Mouse (Mus musculus): ENCODE data around the gene Gm10964. TPM values are rescaled to one million over a fixed set of nuclear protein-coding genes. Genes with fewer than 3 reads are reported as not detected.

Gm10964 gene
- polyA plus RNA-seq, 1 experiment from 2014 or later = not detected

DNA sequence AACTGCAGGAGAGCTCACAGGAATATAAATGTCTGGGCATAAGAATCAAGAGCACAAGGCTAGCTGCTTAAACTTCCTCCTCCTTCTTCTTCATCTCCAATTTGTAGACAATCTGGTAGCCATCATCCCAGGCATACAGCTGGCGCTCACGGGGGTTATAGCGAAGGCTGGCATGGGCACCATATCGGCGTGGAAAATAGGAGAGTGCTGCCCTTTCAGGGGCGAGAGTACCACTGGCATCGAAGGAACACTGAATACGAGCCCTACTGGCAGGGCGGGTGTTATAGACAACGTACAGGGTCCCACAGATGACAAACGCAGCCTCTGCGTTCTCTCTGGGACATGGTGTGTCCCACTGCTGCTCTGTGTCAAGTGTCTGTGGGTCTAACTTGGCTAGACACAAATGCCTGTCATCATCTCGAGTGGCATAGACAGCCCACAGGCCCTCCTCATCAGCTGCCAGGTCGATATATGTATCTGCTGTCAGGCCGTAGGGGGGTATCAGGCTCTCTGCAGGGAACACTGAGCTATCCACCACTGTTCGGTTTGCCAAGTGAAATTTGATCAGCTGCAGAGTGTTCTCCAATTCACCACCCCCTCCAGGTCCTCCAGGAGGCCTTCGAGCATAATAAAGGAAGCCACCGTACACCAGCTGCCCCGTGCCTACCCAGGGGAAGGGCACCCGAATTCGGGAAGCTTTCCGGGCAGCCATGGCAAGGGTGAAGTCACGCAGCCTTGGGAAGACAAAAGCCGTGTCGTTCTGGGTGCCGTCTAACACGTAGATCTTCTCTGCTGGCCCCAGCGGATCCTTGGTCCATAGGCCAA lies 3.2 kb upstream of the Gm10964 start:
- Histone ChIP-seq H3K9ac (no peak overlapping the region), H3K9me3 (no peaks in the 10 kb centered on the region), H3K27me3 (no peaks in the 10 kb centered on the region), H3K36me3 (no peaks in the 10 kb centered on the region), H3K4me1 (replicated peaks) (peaks cover 48% of the 10 kb centered on the region), H3K4me3 (no peak overlapping the region), H3K27ac (replicated peaks) (no peak overlapping the region), H3K4me2 (no peak overlapping the region)
- no peak for ATAC-seq (ENCODE audit: low FRiP score, low read depth)
- WGBS = 62% methylated on average over 28 of the region's 28 CpGs

DNA sequence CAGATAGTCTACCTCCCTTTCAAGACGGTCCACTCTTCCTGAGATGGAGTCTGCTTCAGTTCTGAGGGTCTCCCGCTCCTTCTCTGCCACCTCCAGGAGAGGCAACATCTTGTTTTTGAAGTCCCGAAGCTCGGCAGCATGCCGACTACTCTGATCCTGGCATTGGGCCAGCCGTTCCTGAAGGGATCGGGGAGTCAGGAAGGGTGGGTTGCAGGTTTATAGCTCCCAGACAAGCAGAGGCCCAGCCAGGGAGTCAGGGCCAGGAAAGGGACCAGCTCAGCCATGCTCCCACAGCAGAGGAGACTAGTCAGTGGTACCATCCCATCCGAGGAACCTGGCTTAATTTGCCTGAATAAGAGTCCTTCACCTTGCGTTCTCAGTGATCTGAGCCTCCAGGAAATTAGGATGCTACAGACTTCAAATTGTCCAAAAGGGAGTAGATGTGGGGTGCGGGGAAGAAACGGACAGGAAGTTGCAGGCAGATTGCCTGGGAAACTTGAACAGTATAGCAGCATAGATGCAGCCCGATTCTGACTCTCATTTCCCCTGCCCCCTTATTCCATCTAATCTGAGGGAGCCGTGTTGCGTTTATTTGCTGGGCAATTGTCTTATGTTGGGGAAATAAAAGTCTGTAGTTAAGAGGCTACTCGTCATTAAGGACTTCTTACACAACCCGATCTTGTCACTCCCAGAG lies 2.0 kb upstream of the Gm10964 start:
- Histone ChIP-seq H3K36me3 (no peaks in the 10 kb centered on the region), H3K9ac (0 out of 2 replicates have a peak overlapping the region, but pooled peaks have one; percentile 17), H3K9me3 (no peaks in the 10 kb centered on the region), H3K4me2 (peak overlapping the region; percentile 49), H3K4me3 (peak overlapping the region; percentile 16; the same call in 1 of the 2 replicates), H3K27me3 (no peaks in the 10 kb centered on the region), H3K27ac (replicated peaks) (peak overlapping the region; percentile 79), H3K4me1 (replicated peaks) (peaks cover 48% of the 10 kb centered on the region)
- WGBS = 44% methylated on average over 16 of the region's 16 CpGs
- no peak for ATAC-seq (ENCODE audit: low FRiP score, low read depth)

DNA sequence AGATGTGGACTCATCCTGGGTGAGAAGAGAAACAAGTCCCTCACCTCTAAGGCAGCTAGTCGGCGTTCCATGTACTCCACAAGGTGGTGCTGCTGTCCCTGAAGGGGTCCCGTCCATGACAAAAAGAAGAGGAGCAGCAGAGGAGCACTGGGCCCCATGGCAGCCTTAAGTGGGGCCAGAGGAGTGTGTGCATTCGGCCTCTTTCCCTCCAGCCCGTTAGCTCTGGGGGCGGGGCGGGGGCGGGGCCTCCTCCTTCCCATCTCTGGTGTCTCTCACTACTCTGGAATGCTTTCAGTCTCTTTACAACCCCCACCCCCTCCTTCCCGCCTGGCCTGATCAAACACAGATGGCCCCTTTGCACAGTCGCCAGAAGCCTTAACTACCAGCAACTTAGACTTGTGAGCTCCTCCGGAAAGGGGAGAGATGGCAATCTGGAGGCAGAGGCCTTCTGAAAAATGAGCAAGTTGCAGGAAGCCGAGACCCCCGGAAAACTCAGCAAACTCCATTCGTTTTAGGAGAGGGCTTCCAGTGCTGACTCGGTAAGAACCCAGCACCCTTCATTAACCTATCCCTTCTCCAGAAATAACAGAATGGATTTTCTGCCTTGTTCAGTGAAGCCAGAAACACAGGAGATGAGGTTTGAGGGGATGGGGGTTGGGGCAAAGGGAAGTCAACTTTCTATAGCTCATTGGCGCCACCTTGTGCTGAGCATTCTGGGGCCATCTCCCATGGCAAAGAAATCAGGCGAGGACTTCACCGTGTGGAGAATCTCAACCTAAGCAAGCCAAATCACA lies 1.2 kb upstream of the Gm10964 start, which contains the start of gene Olfml3:
Gene Olfml3 (minus strand): TSS at position 224 of the 794 bp plus-strand sequence.
- H3K27ac ChIP-seq (replicated peaks) = peak within 1 kb of the TSS; percentile 79
- H3K9me3 ChIP-seq = no peaks in the 10 kb centered on the region
- H3K4me3 ChIP-seq = peak within 1 kb of the TSS; percentile 16

DNA sequence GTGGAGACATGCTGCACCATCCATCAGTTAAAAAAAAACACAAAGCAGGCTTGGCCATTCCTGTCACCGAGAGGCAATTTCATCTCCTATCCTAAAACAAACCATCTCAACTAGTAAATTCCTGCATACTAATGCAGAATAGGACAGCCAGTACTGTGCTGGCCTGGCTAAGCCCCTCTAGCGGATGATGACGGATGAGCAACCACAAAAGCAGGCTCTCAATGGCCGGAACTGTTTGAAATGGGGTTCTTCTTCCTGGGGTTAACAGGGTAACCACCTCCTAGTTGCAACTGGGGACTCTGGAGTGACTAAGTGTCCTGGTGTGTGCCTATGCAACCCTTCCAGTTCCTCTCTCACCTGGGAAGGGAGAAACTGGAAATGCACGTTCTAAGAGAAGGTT lies 1.2 kb downstream of the Gm10964 start:
- no peak overlapping the region for H3K9ac ChIP-seq
- H3K4me1 ChIP-seq (replicated peaks) = peaks cover 27% of the 10 kb centered on the region
- H3K27me3 ChIP-seq = no peaks in the 10 kb centered on the region
- no peak overlapping the region for H3K27ac ChIP-seq (replicated peaks)
- no peaks in the 10 kb centered on the region for H3K9me3 ChIP-seq
- no peak overlapping the region for H3K4me3 ChIP-seq
- peaks cover 24% of the 10 kb centered on the region for H3K36me3 ChIP-seq
- no peak overlapping the region for H3K4me2 ChIP-seq
- ATAC-seq (ENCODE audit: low FRiP score, low read depth) = no peak
- 16% methylated on average over 5 of the region's 5 CpGs for WGBS

More for the DNA sequence above, 1.2 kb upstream of the Gm10964 start, which contains the start of gene Olfml3:
- ATAC-seq (ENCODE audit: low FRiP score, low read depth) = peak; percentile 65
- H3K4me1 ChIP-seq (replicated peaks) = peaks cover 48% of the 10 kb centered on the region
- H3K36me3 ChIP-seq = peaks cover under 1% of the 10 kb centered on the region; the same call in 1 of the 2 replicates
- no peaks in the 10 kb centered on the region for H3K27me3 ChIP-seq
- 0 out of 2 replicates have a peak within 1 kb of the TSS, but pooled peaks have one; percentile 17 for H3K9ac ChIP-seq
- WGBS = under 1% methylated on average over 18 of the region's 18 CpGs
- H3K4me2 ChIP-seq = peak within 1 kb of the TSS; percentile 49

GRCm38 (mm10) chr3:103743208-103743607 lies 4.0 kb downstream of the Gm10964 start:
- Histone ChIP-seq H3K36me3 (peaks cover 46% of the 10 kb centered on the region), H3K27ac (replicated peaks) (no peak overlapping the region), H3K9ac (no peak overlapping the region), H3K4me3 (no peak overlapping the region), H3K4me1 (replicated peaks) (no peaks in the 10 kb centered on the region), H3K9me3 (no peaks in the 10 kb centered on the region), H3K27me3 (no peaks in the 10 kb centered on the region), H3K4me2 (no peak overlapping the region)
- ATAC-seq (ENCODE audit: low FRiP score, low read depth) = no peak
- WGBS = 88% methylated on average over 6 of the region's 6 CpGs

DNA sequence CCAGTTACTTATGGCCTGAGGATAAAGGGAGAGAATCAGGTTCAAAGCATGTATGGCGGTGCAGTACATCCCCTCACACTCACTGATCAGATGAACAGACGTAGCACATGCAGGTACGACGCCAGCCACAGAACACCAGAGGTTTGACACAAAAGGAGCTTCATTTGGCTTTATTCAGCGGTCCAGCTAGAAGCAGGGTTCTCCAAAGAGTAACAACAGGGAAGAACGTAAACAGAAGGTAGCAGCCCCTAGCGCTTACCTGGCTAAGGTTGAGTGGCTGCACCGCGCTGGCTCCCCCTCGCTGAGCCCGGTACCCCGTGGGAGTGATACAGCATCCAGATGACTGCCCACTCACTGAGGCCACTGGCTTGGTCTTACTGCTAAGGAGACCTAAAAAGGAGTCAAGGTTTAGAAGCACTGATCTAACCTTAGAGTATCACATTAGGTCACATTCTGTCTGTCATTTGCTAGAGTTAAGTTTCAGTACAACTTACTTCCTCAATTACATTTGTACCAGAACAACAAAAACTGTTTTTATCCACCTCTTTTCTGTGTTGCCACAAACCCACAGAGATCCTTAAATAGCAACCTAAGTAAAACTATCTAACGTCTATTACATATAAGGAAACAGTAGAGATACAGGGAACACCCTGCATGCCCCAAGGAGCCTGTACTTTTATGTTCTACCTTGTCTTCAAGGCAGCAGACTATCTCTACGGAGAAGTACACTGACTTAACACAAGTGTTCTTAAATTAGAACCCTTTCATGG lies 6.0 kb downstream of the Gm10964 start:
- Histone ChIP-seq H3K9ac (no peak overlapping the region), H3K27ac (replicated peaks) (no peak overlapping the region), H3K27me3 (no peaks in the 10 kb centered on the region), H3K4me1 (replicated peaks) (no peaks in the 10 kb centered on the region), H3K4me2 (no peak overlapping the region), H3K4me3 (no peak overlapping the region), H3K9me3 (no peaks in the 10 kb centered on the region), H3K36me3 (peaks cover 65% of the 10 kb centered on the region)
- WGBS = 92% methylated on average over 14 of the region's 14 CpGs
- ATAC-seq (ENCODE audit: low FRiP score, low read depth) = no peak

GRCm38 (mm10) chr3:103746711-103747110 lies 7.5 kb downstream of the Gm10964 start:
- Histone ChIP-seq H3K4me3 (no peak overlapping the region), H3K36me3 (peaks cover 68% of the 10 kb centered on the region), H3K27ac (replicated peaks) (no peak overlapping the region), H3K9ac (no peak overlapping the region), H3K4me1 (replicated peaks) (no peaks in the 10 kb centered on the region), H3K9me3 (no peaks in the 10 kb centered on the region), H3K27me3 (no peaks in the 10 kb centered on the region), H3K4me2 (no peak overlapping the region)
- no peak for ATAC-seq (ENCODE audit: low FRiP score, low read depth)
- WGBS = 72% methylated on average over 5 of the region's 5 CpGs

DNA sequence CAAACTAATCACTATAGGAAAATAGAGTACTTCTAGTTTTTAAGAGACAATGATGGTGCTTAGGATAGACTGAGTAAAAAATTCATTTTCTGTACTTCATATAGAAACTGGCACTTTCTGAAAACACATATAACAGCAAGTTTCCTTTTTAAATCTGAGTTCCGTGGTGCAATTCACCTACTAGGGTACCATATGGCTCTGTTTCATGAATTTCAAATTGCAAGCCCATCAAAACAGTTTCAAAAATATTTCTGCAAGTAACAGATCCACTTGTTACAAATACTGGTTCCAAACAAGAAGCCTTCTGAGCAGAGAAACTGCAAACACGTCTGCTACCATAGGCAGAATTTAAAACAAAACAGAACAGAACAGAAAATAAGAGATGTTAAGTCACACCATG lies 12.4 kb downstream of the Gm10964 start:
- no peak overlapping the region for H3K27ac ChIP-seq (replicated peaks)
- no peaks in the 10 kb centered on the region for H3K27me3 ChIP-seq
- peaks cover 64% of the 10 kb centered on the region for H3K36me3 ChIP-seq
- H3K9me3 ChIP-seq = no peaks in the 10 kb centered on the region
- H3K4me1 ChIP-seq (replicated peaks) = no peaks in the 10 kb centered on the region
- no peak for ATAC-seq (ENCODE audit: low FRiP score, low read depth)
- H3K4me3 ChIP-seq = no peak overlapping the region
- no peak overlapping the region for H3K4me2 ChIP-seq
- WGBS = 92% methylated on average over 2 of the region's 2 CpGs
- no peak overlapping the region for H3K9ac ChIP-seq

DNA sequence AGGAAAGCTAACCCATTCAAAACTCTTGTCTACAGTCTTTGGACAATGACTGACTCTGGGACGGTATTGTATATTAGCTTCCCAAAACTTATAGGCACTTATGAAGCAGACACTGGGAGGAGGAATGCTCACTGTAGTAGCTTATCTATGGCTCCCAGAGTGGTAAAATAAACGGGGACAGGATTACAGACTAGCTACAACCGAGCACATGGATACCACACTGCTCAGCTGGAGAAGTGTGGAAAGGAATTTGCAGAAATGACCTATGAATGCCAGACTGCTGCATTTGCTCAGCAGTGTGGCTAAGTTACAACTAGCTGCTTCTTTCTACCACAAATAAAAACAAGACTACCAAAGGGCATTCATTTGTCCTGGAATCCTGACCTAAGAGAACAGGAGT lies 16.2 kb downstream of the Gm10964 start:
- Histone ChIP-seq H3K9me3 (no peaks in the 10 kb centered on the region), H3K4me1 (replicated peaks) (no peaks in the 10 kb centered on the region), H3K9ac (no peak overlapping the region), H3K36me3 (peaks cover 58% of the 10 kb centered on the region), H3K27ac (replicated peaks) (no peak overlapping the region), H3K4me3 (no peak overlapping the region), H3K27me3 (no peaks in the 10 kb centered on the region), H3K4me2 (no peak overlapping the region)
- ATAC-seq (ENCODE audit: low FRiP score, low read depth) = no peak
- 81% methylated on average over 3 of the region's 3 CpGs for WGBS

DNA sequence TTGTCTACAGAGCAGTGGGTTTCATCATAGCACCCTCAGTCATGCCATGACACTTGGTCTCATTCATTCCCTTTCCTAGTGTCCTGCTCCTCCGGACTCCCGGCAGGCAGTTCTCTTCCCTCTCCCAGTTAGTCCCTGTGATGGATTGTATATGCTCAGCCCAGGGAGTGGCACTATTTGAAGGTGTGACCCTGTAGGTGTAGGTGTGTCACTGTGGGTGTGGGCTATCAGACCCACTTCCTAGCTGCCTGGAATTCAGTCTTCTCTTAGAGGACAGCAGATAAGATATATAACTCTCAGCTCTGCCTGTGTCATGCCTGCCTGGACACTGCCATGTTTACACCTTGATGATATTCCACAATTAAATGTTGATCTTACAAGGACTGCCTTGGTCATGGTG lies 17.8 kb downstream of the Gm10964 start:
- 94% methylated on average over 2 of the region's 2 CpGs for WGBS
- no peaks in the 10 kb centered on the region for H3K27me3 ChIP-seq
- H3K27ac ChIP-seq (replicated peaks) = no peak overlapping the region
- H3K4me2 ChIP-seq = no peak overlapping the region
- H3K4me1 ChIP-seq (replicated peaks) = no peaks in the 10 kb centered on the region
- H3K9me3 ChIP-seq = no peaks in the 10 kb centered on the region
- no peak for ATAC-seq (ENCODE audit: low FRiP score, low read depth)
- H3K9ac ChIP-seq = no peak overlapping the region
- peaks cover 61% of the 10 kb centered on the region for H3K36me3 ChIP-seq
- H3K4me3 ChIP-seq = no peak overlapping the region

DNA sequence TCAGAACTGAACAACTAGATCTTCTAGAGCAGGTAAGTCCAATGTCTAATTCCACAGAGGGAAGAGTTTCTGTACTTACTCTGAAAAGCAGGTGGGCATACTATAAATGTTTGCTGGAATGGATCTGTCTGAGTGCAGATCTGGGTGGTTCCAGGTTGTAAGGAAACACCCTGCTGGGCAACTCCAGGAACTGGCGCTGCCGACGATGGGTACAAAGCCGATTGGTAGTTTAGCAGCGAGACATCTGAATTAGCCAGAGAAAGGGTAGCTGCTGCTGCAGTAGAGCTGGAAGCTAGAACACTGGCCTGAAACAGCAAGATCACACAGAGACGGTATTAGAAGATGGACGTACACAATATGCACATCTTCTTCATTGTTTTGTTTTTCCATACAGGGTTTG lies 19.3 kb downstream of the Gm10964 start:
- H3K4me1 ChIP-seq (replicated peaks) = no peaks in the 10 kb centered on the region
- no peak overlapping the region for H3K27ac ChIP-seq (replicated peaks)
- H3K9ac ChIP-seq = no peak overlapping the region
- H3K27me3 ChIP-seq = no peaks in the 10 kb centered on the region
- peaks cover 59% of the 10 kb centered on the region for H3K36me3 ChIP-seq
- ATAC-seq (ENCODE audit: low FRiP score, low read depth) = no peak
- no peak overlapping the region for H3K4me2 ChIP-seq
- H3K4me3 ChIP-seq = no peak overlapping the region
- WGBS = 83% methylated on average over 7 of the region's 7 CpGs
- H3K9me3 ChIP-seq = no peaks in the 10 kb centered on the region
